Mouse (Mus musculus) mesoderm, embryonic 11.5 days (tissue): ENCODE results near the gene Kif6.
A peak's percentile ranks its signal among the peaks of the same experiment; 100 is the strongest.

Experiments
- DNase-seq: peaks from one replicate; pipeline ENCODE4 v3.0.0-alpha.2; 2012; ENCODE audit warnings: low read depth, low spot score

The Kif6 gene

GRCm38 (mm10) chr17:49737217-49737774 is 122.4 kb downstream of the Kif6 start:
- DNase-seq = no peak

- no peak for DNase-seq
Observed at GRCm38 (mm10) chr17:49738351-49738750, 123.4 kb downstream of the Kif6 start.

- no peak for DNase-seq
Observed at GRCm38 (mm10) chr17:49739896-49740679, 125.2 kb downstream of the Kif6 start.

- no peak for DNase-seq
Observed at GRCm38 (mm10) chr17:49741172-49741571, 126.2 kb downstream of the Kif6 start.

GRCm38 (mm10) chr17:49741927-49742326 is 127.0 kb downstream of the Kif6 start:
- no peak for DNase-seq

- peak; percentile 43 for DNase-seq
Observed at GRCm38 (mm10) chr17:49743580-49744463, 128.9 kb downstream of the Kif6 start.

- DNase-seq = no peak
Observed at GRCm38 (mm10) chr17:49750889-49751324, 136.0 kb downstream of the Kif6 start.

GRCm38 (mm10) chr17:49753874-49754273 is 138.9 kb downstream of the Kif6 start:
- no peak for DNase-seq

GRCm38 (mm10) chr17:49756862-49757261 is 141.9 kb downstream of the Kif6 start:
- no peak for DNase-seq

- DNase-seq = no peak
Observed at GRCm38 (mm10) chr17:49759047-49759446, 144.1 kb downstream of the Kif6 start.

- no peak for DNase-seq
Observed at GRCm38 (mm10) chr17:49761260-49761659, 146.3 kb downstream of the Kif6 start.

GRCm38 (mm10) chr17:49761838-49762237 is 146.9 kb downstream of the Kif6 start:
- DNase-seq = no peak

GRCm38 (mm10) chr17:49764963-49765362 is 150.0 kb downstream of the Kif6 start:
- DNase-seq = no peak

GRCm38 (mm10) chr17:49767717-49768370 is 152.9 kb downstream of the Kif6 start:
- DNase-seq = no peak

- DNase-seq = no peak
Observed at GRCm38 (mm10) chr17:49771703-49772315, 156.9 kb downstream of the Kif6 start.

GRCm38 (mm10) chr17:49777115-49777839 is 162.3 kb downstream of the Kif6 start:
- DNase-seq = peak; percentile 51

- no peak for DNase-seq
Observed at GRCm38 (mm10) chr17:49779066-49779465, 164.1 kb downstream of the Kif6 start.

GRCm38 (mm10) chr17:49779576-49779975 is 164.6 kb downstream of the Kif6 start:
- DNase-seq = no peak

- no peak for DNase-seq
Observed at GRCm38 (mm10) chr17:49785851-49786250, 170.9 kb downstream of the Kif6 start.

- no peak for DNase-seq
Observed at GRCm38 (mm10) chr17:49787351-49787750, 172.4 kb downstream of the Kif6 start.
